Mouse (Mus musculus) olfactory bulb, adult 2 months (tissue): ENCODE results near the gene Gpr162.

Experiments
- CTCF ChIP-seq: fragments of 200-500 bp; IDR thresholded peaks from 2 replicates; pipeline ENCODE4 v1.5.1; 2012; ENCODE audit warnings: low read depth, mild to moderate bottlenecking, low read length, moderate library complexity; ENCODE audit not compliant: insufficient read depth
- POLR2A ChIP-seq: fragments of 200-500 bp; IDR thresholded peaks from 2 replicates; pipeline ENCODE4 v1.6.1; 2012; ENCODE audit warnings: mild to moderate bottlenecking, low read depth, low read length, moderate library complexity; ENCODE audit not compliant: insufficient read depth

- TF ChIP-seq POLR2A: no peak
- no peak for TF ChIP-seq CTCF
Measured at GRCm38 (mm10) chr6:124850535-124850934, 13.2 kb downstream of the Gpr162 start.
